Comparison of ENCODE assay signal across 20 mouse cellular contexts in genomic region chr10:25519954-25520353, GRCm38 (mm10). TPM values are rescaled to one million over a fixed set of nuclear protein-coding genes. Genes with fewer than 3 reads are reported as not detected.
DNase-seq lines count a peak whose midpoint lies in the region; ATAC-seq and TF ChIP-seq lines count a peak whose summit lies in the region.
"Had no signal": no experiment of that assay in that cellular context is flagged by ENCODE, and none has a peak within 500 bp of the region (broad histone marks: within the 10 kb centered on the region; RNA-seq: fewer than 3 reads in every experiment).

No protein-coding gene starts in this region.

- peak; percentile 28 for DNase-seq in kidney, adult 2 months
- no peak for DNase-seq in kidney, postnatal 25 days
- DNase-seq in intestine, embryonic 14.5 days (ENCODE audit: low spot score), result peak; percentile 43
- DNase-seq in liver, embryonic 14.5 days (ENCODE audit: low read depth in 3 of 3, low spot score in 3 of 3), result peak in 1 of 3 experiments; percentile 12
- no peak for DNase-seq in cerebellum, adult 9-11 months
- DNase-seq in forebrain, embryonic 10.5 days (ENCODE audit: extremely low spot score, low spot score), result no peak
- DNase-seq: cerebellum, adult 11-12 months; gastrocnemius, postnatal 25 days; lung, postnatal 14 days; spleen, adult 18-20 months; thymus, postnatal 14 days had no signal

- no peak overlapping the region for H3K27ac ChIP-seq in kidney, adult 2 months (ENCODE audit: insufficient read depth, low read depth, low read length)
- H3K27ac ChIP-seq in intestine, embryonic 14.5 days (ENCODE audit: low read depth), result no peak overlapping the region
- no peak overlapping the region for H3K27ac ChIP-seq in liver, embryonic 14.5 days
- H3K27ac ChIP-seq in stomach, embryonic 16.5 days (ENCODE audit: low read length), result no peak overlapping the region
- H3K27ac ChIP-seq in forebrain, embryonic 10.5 days, result no peak overlapping the region
- H3K27ac ChIP-seq: embryonic facial prominence, embryonic 13.5 days; hindbrain, embryonic 12.5 days; limb, embryonic 15.5 days had no signal

- H3K36me3 ChIP-seq in kidney, adult 2 months (ENCODE audit: control insufficient read depth, insufficient read depth, low read length), result no peaks in the 10 kb centered on the region
- H3K36me3 ChIP-seq in intestine, embryonic 14.5 days (ENCODE audit: control insufficient read depth, insufficient read depth, low read length), result peaks cover 17% of the 10 kb centered on the region
- no peaks in the 10 kb centered on the region for H3K36me3 ChIP-seq in liver, embryonic 14.5 days (replicated peaks; ENCODE audit: control insufficient read depth, insufficient read depth, low read depth)
- peaks cover 16% of the 10 kb centered on the region; the same call in 1 of the 2 replicates for H3K36me3 ChIP-seq in stomach, embryonic 16.5 days (ENCODE audit: control insufficient read depth, insufficient read depth, low read length)
- H3K36me3 ChIP-seq in forebrain, embryonic 10.5 days (replicated peaks), result peaks cover 19% of the 10 kb centered on the region

- 52% methylated on average over 3 of the region's 3 CpGs for whole genome bisulfite sequencing in kidney, adult 2 months
- WGBS in intestine, embryonic 14.5 days, result 83% methylated on average over 3 of the region's 3 CpGs
- 48% methylated on average over 3 of the region's 3 CpGs for WGBS in liver, embryonic 14.5 days (ENCODE audit: insufficient replicate concordance)
- WGBS in stomach, embryonic 16.5 days, result 72% methylated on average over 3 of the region's 3 CpGs
- WGBS in forebrain, embryonic 10.5 days, result 76% methylated on average over 3 of the region's 3 CpGs

- no peak for TF ChIP-seq POLR2A in kidney, adult 2 months (IDR thresholded peaks at IDR 0.05; ENCODE audit: low read depth, low read length)

- no peaks in the 10 kb centered on the region for H3K9me3 ChIP-seq in intestine, embryonic 14.5 days (ENCODE audit: control insufficient read depth, low read length)
- H3K9me3 ChIP-seq in liver, embryonic 14.5 days (ENCODE audit: control insufficient read depth, low read length), result no peaks in the 10 kb centered on the region
- H3K9me3 ChIP-seq in stomach, embryonic 16.5 days (replicated peaks; ENCODE audit: control insufficient read depth, low read length), result 0 out of 2 replicates have a peak, but pooled peaks cover 3% of the 10 kb centered on the region
- H3K9me3 ChIP-seq in forebrain, embryonic 10.5 days, result no peaks in the 10 kb centered on the region
- H3K9me3 ChIP-seq: embryonic facial prominence, embryonic 13.5 days; heart, embryonic 12.5 days; hindbrain, embryonic 12.5 days; limb, embryonic 15.5 days had no signal

- no peak overlapping the region for H3K4me2 ChIP-seq in intestine, embryonic 14.5 days (ENCODE audit: low read length)
- H3K4me2 ChIP-seq in liver, embryonic 14.5 days (ENCODE audit: low read depth), result no peak overlapping the region
- no peak overlapping the region for H3K4me2 ChIP-seq in stomach, embryonic 16.5 days (ENCODE audit: low read depth, low read length)
- H3K4me2 ChIP-seq: embryonic facial prominence, embryonic 13.5 days; heart, embryonic 12.5 days; hindbrain, embryonic 12.5 days; limb, embryonic 15.5 days had no signal

- no peaks in the 10 kb centered on the region for H3K4me1 ChIP-seq in kidney, adult 2 months (ENCODE audit: control insufficient read depth, insufficient read depth, low read length)
- H3K4me1 ChIP-seq in intestine, embryonic 14.5 days (replicated peaks; ENCODE audit: control insufficient read depth, insufficient read depth, low read length), result no peaks in the 10 kb centered on the region
- H3K4me1 ChIP-seq in liver, embryonic 14.5 days (replicated peaks; ENCODE audit: control insufficient read depth in 2 of 2, insufficient read depth in 2 of 2, low read length in 1 of 2), result 0 out of 4 replicates have a peak, but pooled peaks cover 0 to 6% of the 10 kb centered on the region in 2 experiments
- no peaks in the 10 kb centered on the region for H3K4me1 ChIP-seq in stomach, embryonic 16.5 days (ENCODE audit: control insufficient read depth, insufficient read depth, low read length)
- no peaks in the 10 kb centered on the region for H3K4me1 ChIP-seq in forebrain, embryonic 10.5 days
- H3K4me1 ChIP-seq: embryonic facial prominence, embryonic 13.5 days; hindbrain, embryonic 12.5 days; limb, embryonic 15.5 days had no signal

- no peaks in the 10 kb centered on the region for H3K27me3 ChIP-seq in kidney, adult 2 months (replicated peaks; ENCODE audit: control insufficient read depth, insufficient read depth, low read length)
- no peaks in the 10 kb centered on the region for H3K27me3 ChIP-seq in intestine, embryonic 14.5 days (replicated peaks; ENCODE audit: control insufficient read depth, insufficient read depth, low read length)
- H3K27me3 ChIP-seq in liver, embryonic 14.5 days (ENCODE audit: control insufficient read depth, insufficient read depth, low read length), result no peaks in the 10 kb centered on the region
- H3K27me3 ChIP-seq in stomach, embryonic 16.5 days (ENCODE audit: control insufficient read depth, insufficient read depth, low read length), result no peaks in the 10 kb centered on the region
- no peaks in the 10 kb centered on the region for H3K27me3 ChIP-seq in forebrain, embryonic 10.5 days (ENCODE audit: poor library complexity, severe bottlenecking)
- H3K27me3 ChIP-seq: embryonic facial prominence, embryonic 13.5 days; heart, embryonic 12.5 days; hindbrain, embryonic 12.5 days; limb, embryonic 15.5 days had no signal

- no peak overlapping the region for H3K9ac ChIP-seq in intestine, embryonic 14.5 days (ENCODE audit: low read length)
- H3K9ac ChIP-seq in liver, embryonic 14.5 days (replicated peaks), result no peak overlapping the region
- no peak overlapping the region for H3K9ac ChIP-seq in stomach, embryonic 16.5 days (ENCODE audit: low read length)
- H3K9ac ChIP-seq: embryonic facial prominence, embryonic 13.5 days; heart, embryonic 12.5 days; hindbrain, embryonic 12.5 days; limb, embryonic 15.5 days had no signal

- no peak for TF ChIP-seq EP300 in liver, embryonic 14.5 days (IDR thresholded peaks at IDR 0.05; ENCODE audit: low read depth)

- ATAC-seq in intestine, embryonic 14.5 days (replicated peaks; ENCODE audit: low FRiP score, low TSS enrichment, low read depth), result no peak; the same call in 1 of the 2 replicates
- peak; percentile 41; the same call in 1 of the 2 replicates for ATAC-seq in liver, embryonic 14.5 days (ENCODE audit: insufficient read depth)
- peak; percentile 50; the same call in 1 of the 2 replicates for ATAC-seq in stomach, embryonic 16.5 days (ENCODE audit: insufficient read depth, low FRiP score)
- ATAC-seq: inflammation-experienced regulatory T-cells, adult 6 months; midbrain, embryonic 16.5 days had no signal

- H3K4me3 ChIP-seq in kidney, adult 2 months (ENCODE audit: insufficient read depth, low read depth, low read length), result no peak overlapping the region
- no peak overlapping the region for H3K4me3 ChIP-seq in intestine, embryonic 14.5 days (ENCODE audit: low read depth, low read length)
- no peak overlapping the region for H3K4me3 ChIP-seq in liver, embryonic 14.5 days (ENCODE audit: insufficient read depth in 1 of 2, low read depth in 2 of 2, low read length in 2 of 2)
- H3K4me3 ChIP-seq in stomach, embryonic 16.5 days (replicated peaks; ENCODE audit: low read length), result no peak overlapping the region
- H3K4me3 ChIP-seq in forebrain, embryonic 10.5 days, result no peak overlapping the region
- H3K4me3 ChIP-seq: embryonic facial prominence, embryonic 13.5 days; heart, embryonic 12.5 days; hindbrain, embryonic 12.5 days; limb, embryonic 15.5 days had no signal

- TF ChIP-seq CTCF in kidney, adult 2 months (conservative IDR thresholded peaks at IDR 0.05; ENCODE audit: insufficient read depth, insufficient read length, low read depth, low read length), result no peak
- TF ChIP-seq CTCF in liver, embryonic 14.5 days (IDR thresholded peaks at IDR 0.05; ENCODE audit: low read depth), result no peak

RNA-seq across cellular contexts. Expression of gene Smlr1, which starts 16.1 kb away (rescaled TPM):
- polyA plus RNA-seq in kidney, adult 2 months (2012; rRNA removed), result 29.6 and 30.3 TPM in 2 replicates
- not detected in 2 replicates for polyA plus RNA-seq in intestine, embryonic 14.5 days (2014; fragmentation: Nextera tagmentation; extraction: Ambion mirVana)
- 16.5 and 18.3 TPM in 2 replicates for polyA plus RNA-seq in liver, embryonic 14.5 days (2012; rRNA removed)
- polyA plus RNA-seq in liver, embryonic 14.5 days (2014; fragmentation: Nextera tagmentation; extraction: Ambion mirVana), result 14.3 and 17.7 TPM in 2 replicates
- polyA plus RNA-seq in stomach, embryonic 16.5 days (2015; fragmentation: Nextera tagmentation; extraction: Ambion mirVana), result 2.4 and 2.5 TPM in 2 replicates
- polyA plus RNA-seq in forebrain, embryonic 10.5 days (2016; fragmentation: Nextera tagmentation; extraction: Ambion mirVana), result not detected in 2 replicates
- polyA plus RNA-seq: embryonic facial prominence, embryonic 13.5 days; forebrain, embryonic 11.5 days; frontal cortex, adult 2 months; heart, embryonic 12.5 days; hindbrain, embryonic 12.5 days; inflammation-experienced regulatory T-cells, adult 6 months; limb, embryonic 15.5 days had no signal

Comparison
In these comparisons a context has a peak if more than half of its experiments do, and no peak if none do; other contexts are left out.
1. DNase-seq: peak in kidney, adult 2 months (single experiment) and intestine, embryonic 14.5 days (single experiment); none in kidney, postnatal 25 days (0 of 2), cerebellum, adult 9-11 months (single experiment) and forebrain, embryonic 10.5 days (single experiment).